Comparison of ENCODE assay signal across 21 mouse cellular contexts in the genomic region with DNA sequence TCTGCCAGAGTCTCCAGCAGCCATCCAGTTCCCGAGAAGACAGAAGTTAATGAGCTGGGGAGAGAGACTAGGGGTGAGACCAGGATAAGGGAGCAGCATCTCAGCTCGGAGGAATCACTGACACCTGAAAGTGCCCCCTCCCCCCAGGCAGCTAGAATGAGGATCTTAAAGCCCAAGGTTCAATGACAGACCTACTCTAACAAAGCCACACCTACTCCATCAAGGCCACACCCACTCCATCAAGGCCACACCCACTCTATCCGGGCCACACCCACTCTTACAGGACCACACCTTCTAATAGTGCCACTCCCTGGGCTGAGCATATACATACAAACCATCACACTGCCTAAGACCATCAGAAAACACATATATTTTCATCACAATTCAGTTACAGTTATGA. TPM values are rescaled to one million over a fixed set of nuclear protein-coding genes. Genes with fewer than 3 reads are reported as not detected.
DNase-seq lines count a peak whose midpoint lies in the region; ATAC-seq and TF ChIP-seq lines count a peak whose summit lies in the region.
"Had no signal": no experiment of that assay in that cellular context is flagged by ENCODE, and none has a peak within 500 bp of the region (broad histone marks: within the 10 kb centered on the region; RNA-seq: fewer than 3 reads in every experiment).

No protein-coding gene starts in this region.

- H3K27ac ChIP-seq in forebrain, embryonic 12.5 days, result no peak overlapping the region
- H3K27ac ChIP-seq in forebrain, embryonic 11.5 days (ENCODE audit: low read depth, low read length), result no peak overlapping the region
- no peak overlapping the region for H3K27ac ChIP-seq in kidney, embryonic 14.5 days (ENCODE audit: low read depth, low read length)
- no peak overlapping the region for H3K27ac ChIP-seq in kidney, adult 2 months (ENCODE audit: insufficient read depth, low read depth, low read length)
- H3K27ac ChIP-seq: embryonic facial prominence, embryonic 13.5 days; gastrocnemius, adult 2 months; heart, embryonic 10.5 days; hindbrain, embryonic 13.5 days had no signal

- H3K36me3 ChIP-seq in forebrain, embryonic 12.5 days (replicated peaks), result no peaks in the 10 kb centered on the region
- H3K36me3 ChIP-seq in forebrain, embryonic 11.5 days (ENCODE audit: control insufficient read depth, insufficient read depth, low read length), result no peaks in the 10 kb centered on the region
- no peaks in the 10 kb centered on the region for H3K36me3 ChIP-seq in kidney, embryonic 14.5 days (ENCODE audit: control insufficient read depth, insufficient read depth, low read length)
- H3K36me3 ChIP-seq in kidney, adult 2 months (ENCODE audit: control insufficient read depth, insufficient read depth, low read length), result no peaks in the 10 kb centered on the region
- H3K36me3 ChIP-seq: G1E had no signal

- no peak overlapping the region for H3K9ac ChIP-seq in forebrain, embryonic 12.5 days
- no peak overlapping the region for H3K9ac ChIP-seq in forebrain, embryonic 11.5 days (ENCODE audit: low read length)
- H3K9ac ChIP-seq in kidney, embryonic 14.5 days (ENCODE audit: low read depth, low read length), result no peak overlapping the region
- H3K9ac ChIP-seq: embryonic facial prominence, embryonic 13.5 days; hindbrain, embryonic 13.5 days had no signal

- no peak overlapping the region for H3K4me3 ChIP-seq in forebrain, embryonic 12.5 days (replicated peaks)
- no peak overlapping the region for H3K4me3 ChIP-seq in forebrain, embryonic 11.5 days (ENCODE audit: low read depth, low read length)
- no peak overlapping the region for H3K4me3 ChIP-seq in kidney, embryonic 14.5 days (ENCODE audit: low read length)
- H3K4me3 ChIP-seq in kidney, adult 2 months (ENCODE audit: insufficient read depth, low read depth, low read length), result no peak overlapping the region
- H3K4me3 ChIP-seq: embryonic facial prominence, embryonic 13.5 days; gastrocnemius, adult 2 months; heart, embryonic 10.5 days; hindbrain, embryonic 13.5 days had no signal

- WGBS in forebrain, embryonic 12.5 days, result 87% methylated on average over 3 of the region's 3 CpGs
- WGBS in forebrain, embryonic 11.5 days, result 86% methylated on average over 3 of the region's 3 CpGs
- 58% methylated on average over 3 of the region's 3 CpGs for WGBS in kidney, embryonic 14.5 days
- 55% methylated on average over 3 of the region's 3 CpGs for WGBS in kidney, adult 2 months

- TF ChIP-seq POLR2A in kidney, adult 2 months (IDR thresholded peaks at IDR 0.05; ENCODE audit: low read depth, low read length), result no peak

- 0 out of 2 replicates have a peak, but pooled peaks have one; percentile 33 for ATAC-seq in forebrain, embryonic 12.5 days (ENCODE audit: low FRiP score)
- ATAC-seq in forebrain, embryonic 11.5 days (replicated peaks; ENCODE audit: low FRiP score), result no peak
- 0 out of 2 replicates have a peak, but pooled peaks have one; percentile 35 for ATAC-seq in kidney, embryonic 14.5 days (ENCODE audit: low FRiP score, low TSS enrichment)
- no peak for ATAC-seq in CD4-positive, CD25-positive, alpha-beta regulatory T cell, adult 4 months
- ATAC-seq: activated CD4-positive, CD25-positive, alpha-beta regulatory T cell, adult 4 months; forebrain, embryonic 14.5 days; inflammation-experienced regulatory T-cells, adult 6 months had no signal

- H3K9me3 ChIP-seq in forebrain, embryonic 12.5 days, result peaks cover 11% of the 10 kb centered on the region; the same call in 1 of the 2 replicates
- H3K9me3 ChIP-seq in forebrain, embryonic 11.5 days (ENCODE audit: control insufficient read depth, low read length), result no peaks in the 10 kb centered on the region
- H3K9me3 ChIP-seq in kidney, embryonic 14.5 days (ENCODE audit: control insufficient read depth, low read length), result no peaks in the 10 kb centered on the region
- H3K9me3 ChIP-seq: embryonic facial prominence, embryonic 13.5 days; heart, embryonic 10.5 days had no signal

- DNase-seq in forebrain, embryonic 11.5 days (ENCODE audit: low spot score), result no peak
- DNase-seq in kidney, adult 2 months, result no peak
- DNase-seq in ES-CJ7 (ENCODE audit: low read depth, low spot score) (peak; percentile 55), ZHBTc4 (ENCODE audit: low read depth, low spot score) (peak; percentile 53)
- DNase-seq: adrenal gland, postnatal 25 days; cerebellum, adult 18-20 months; gastrocnemius, adult 2 months; gastrocnemius, postnatal 25 days; heart, postnatal 10 days; heart, postnatal 4 days; kidney, adult 11 months had no signal

- H3K27me3 ChIP-seq in forebrain, embryonic 12.5 days, result no peaks in the 10 kb centered on the region
- no peaks in the 10 kb centered on the region for H3K27me3 ChIP-seq in forebrain, embryonic 11.5 days (ENCODE audit: control insufficient read depth, insufficient read depth, low read length)
- no peaks in the 10 kb centered on the region for H3K27me3 ChIP-seq in kidney, embryonic 14.5 days (ENCODE audit: control insufficient read depth, insufficient read depth, low read length)
- no peaks in the 10 kb centered on the region for H3K27me3 ChIP-seq in kidney, adult 2 months (replicated peaks; ENCODE audit: control insufficient read depth, insufficient read depth, low read length)
- H3K27me3 ChIP-seq: embryonic facial prominence, embryonic 13.5 days; hindbrain, embryonic 13.5 days had no signal

- H3K4me2 ChIP-seq in forebrain, embryonic 12.5 days, result no peak overlapping the region
- no peak overlapping the region for H3K4me2 ChIP-seq in forebrain, embryonic 11.5 days (ENCODE audit: low read depth, low read length, severe bottlenecking)
- H3K4me2 ChIP-seq in kidney, embryonic 14.5 days (replicated peaks; ENCODE audit: low read depth, low read length), result no peak overlapping the region
- H3K4me2 ChIP-seq: embryonic facial prominence, embryonic 13.5 days; hindbrain, embryonic 13.5 days had no signal

- TF ChIP-seq CTCF in kidney, adult 2 months (conservative IDR thresholded peaks at IDR 0.05; ENCODE audit: insufficient read depth, insufficient read length, low read depth, low read length), result no peak

- H3K4me1 ChIP-seq in forebrain, embryonic 12.5 days, result peaks cover 5% of the 10 kb centered on the region
- H3K4me1 ChIP-seq in forebrain, embryonic 11.5 days (replicated peaks; ENCODE audit: control insufficient read depth, insufficient read depth, low read length), result no peaks in the 10 kb centered on the region
- H3K4me1 ChIP-seq in kidney, embryonic 14.5 days (ENCODE audit: control insufficient read depth, insufficient read depth, low read length), result no peaks in the 10 kb centered on the region
- H3K4me1 ChIP-seq in kidney, adult 2 months (ENCODE audit: control insufficient read depth, insufficient read depth, low read length), result peaks cover 7% of the 10 kb centered on the region; the same call in 1 of the 2 replicates
- H3K4me1 ChIP-seq: embryonic facial prominence, embryonic 13.5 days; heart, embryonic 10.5 days had no signal

RNA-seq across cellular contexts. Expression of a gene that starts 24.3 kb away (rescaled TPM):
- 1.2 TPM in 2 replicates for polyA plus RNA-seq in forebrain, embryonic 12.5 days (2016; fragmentation: Nextera tagmentation; extraction: Ambion mirVana)
- polyA plus RNA-seq in forebrain, embryonic 11.5 days (2014; fragmentation: Nextera tagmentation; extraction: Ambion mirVana), result 1.4 and 1.9 TPM in 2 replicates
- 1.5 and 2.6 TPM in 2 replicates for polyA plus RNA-seq in kidney, embryonic 14.5 days (2014; fragmentation: Nextera tagmentation; extraction: Ambion mirVana)
- polyA plus RNA-seq in kidney, adult 2 months (2012; rRNA removed), result 0.94 and 1.1 TPM in 2 replicates
- not detected for polyA plus RNA-seq in CD4-positive, CD25-positive, alpha-beta regulatory T cell, adult 4 months (2017; shearing (Covaris generic))
- polyA plus RNA-seq: activated CD4-positive, CD25-positive, alpha-beta regulatory T cell, adult 4 months; G1E; inflammation-experienced regulatory T-cells, adult 6 months had no signal

Comparison
In these comparisons a context has a peak if more than half of its experiments do, and no peak if none do; other contexts are left out.
1. ATAC-seq: peak in forebrain, embryonic 12.5 days (single experiment) and kidney, embryonic 14.5 days (single experiment); none in forebrain, embryonic 11.5 days (single experiment) and CD4-positive, CD25-positive, alpha-beta regulatory T cell, adult 4 months (single experiment).
2. DNase-seq: peak in ES-CJ7 (single experiment) and ZHBTc4 (single experiment); none in forebrain, embryonic 11.5 days (single experiment) and kidney, adult 2 months (single experiment).